Mouse (Mus musculus) bone marrow macrophage, adult 2 months (primary cell): ENCODE data around the gene Sox4. TPM values are rescaled to one million over a fixed set of nuclear protein-coding genes. Genes with fewer than 3 reads are reported as not detected.

Experiments
- H3K27ac ChIP-seq: 2 replicates; pipeline ENCODE4 v1.5.1; 2012; ENCODE audit warnings: low read depth, low read length; ENCODE audit not compliant: insufficient read depth
- H3K4me1 ChIP-seq: 2 replicates; pipeline ENCODE4 v1.6.1; 2012; ENCODE audit warnings: low read length; ENCODE audit not compliant: control insufficient read depth, insufficient read depth
- H3K4me3 ChIP-seq: 2 replicates; pipeline ENCODE4 v1.5.1; 2012; ENCODE audit warnings: mild to moderate bottlenecking, low read length, moderate library complexity; ENCODE audit not compliant: insufficient read depth
- CTCF ChIP-seq: IDR thresholded peaks from 2 replicates; pipeline ENCODE4 v1.5.1; 2012; ENCODE audit warnings: low read depth, mild to moderate bottlenecking, low read length, moderate library complexity
- POLR2A ChIP-seq: IDR thresholded peaks from 2 replicates; pipeline ENCODE4 v1.6.1; 2012; ENCODE audit warnings: mild to moderate bottlenecking, low read depth, low read length, borderline replicate concordance
- polyA plus RNA-seq: library from polyadenylated mRNA; stranded (reverse); fragments of >200 nt; gene quantifications from 2 replicates; pipeline ENCODE4 v1.2.4, GENCODE M21; 2012; ENCODE audit not compliant: missing spikeins, insufficient read depth, insufficient read length

The Sox4 gene
- 0.88 and 1.0 TPM in 2 replicates for polyA plus RNA-seq

- peak within 1 kb of the TSS; percentile 58 for H3K27ac ChIP-seq
- no peak for TF ChIP-seq CTCF
- peak; percentile 22; the same call in 1 of the 2 replicates for TF ChIP-seq POLR2A
- peak within 1 kb of the TSS; percentile 72 for H3K4me3 ChIP-seq
- peaks cover 2% of the 10 kb centered on the region for H3K4me1 ChIP-seq
Observed at GRCm38 (mm10) chr13:28953581-28953991, at the start of gene Sox4. Sox4 (minus strand) TSS chr13:28953713.

GRCm38 (mm10) chr13:28991899-28992664 lies 38.6 kb upstream of the Sox4 start:
- no peak for TF ChIP-seq CTCF
- no peak for TF ChIP-seq POLR2A
- no peaks in the 10 kb centered on the region for H3K4me1 ChIP-seq
- H3K4me3 ChIP-seq, result no peak overlapping the region
- H3K27ac ChIP-seq, result no peak overlapping the region

GRCm38 (mm10) chr13:28988751-28989703 lies 35.5 kb upstream of the Sox4 start:
- no peak for TF ChIP-seq CTCF
- TF ChIP-seq POLR2A, result no peak
- H3K27ac ChIP-seq, result no peak overlapping the region
- no peaks in the 10 kb centered on the region for H3K4me1 ChIP-seq
- H3K4me3 ChIP-seq, result no peak overlapping the region

- Histone ChIP-seq H3K4me3 (no peak overlapping the region), H3K27ac (no peak overlapping the region), H3K4me1 (no peaks in the 10 kb centered on the region)
- TF ChIP-seq CTCF (no peak), POLR2A (no peak)
Observed at GRCm38 (mm10) chr13:28980681-28981080, 27.2 kb upstream of the Sox4 start.

GRCm38 (mm10) chr13:28975011-28975410 lies 21.5 kb upstream of the Sox4 start:
- no peak overlapping the region for H3K27ac ChIP-seq
- TF ChIP-seq POLR2A (no peak), CTCF (no peak)
- H3K4me1 ChIP-seq, result no peaks in the 10 kb centered on the region
- no peak overlapping the region for H3K4me3 ChIP-seq

DNA sequence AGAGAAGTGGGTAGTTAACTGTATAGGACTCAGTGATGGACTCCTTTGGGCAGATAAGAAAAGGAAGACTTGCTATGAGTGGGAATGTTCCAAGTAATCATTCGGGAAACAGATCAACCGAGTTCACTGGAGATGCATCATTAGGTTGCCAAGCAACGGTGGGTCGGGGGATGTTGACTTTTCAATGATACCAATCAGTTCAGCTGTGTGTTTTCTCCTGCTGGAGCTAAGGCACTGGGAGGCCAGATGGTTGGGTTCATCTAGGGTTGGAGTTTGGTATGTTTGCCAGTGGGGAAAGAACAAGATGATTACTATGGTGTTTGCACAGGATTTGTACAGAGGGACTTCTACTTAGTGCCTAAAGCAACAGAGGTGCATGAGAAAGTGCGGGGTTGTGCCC lies 21.1 kb upstream of the Sox4 start:
- no peak for TF ChIP-seq CTCF
- Histone ChIP-seq H3K4me1 (no peaks in the 10 kb centered on the region), H3K27ac (no peak overlapping the region), H3K4me3 (no peak overlapping the region)

DNA sequence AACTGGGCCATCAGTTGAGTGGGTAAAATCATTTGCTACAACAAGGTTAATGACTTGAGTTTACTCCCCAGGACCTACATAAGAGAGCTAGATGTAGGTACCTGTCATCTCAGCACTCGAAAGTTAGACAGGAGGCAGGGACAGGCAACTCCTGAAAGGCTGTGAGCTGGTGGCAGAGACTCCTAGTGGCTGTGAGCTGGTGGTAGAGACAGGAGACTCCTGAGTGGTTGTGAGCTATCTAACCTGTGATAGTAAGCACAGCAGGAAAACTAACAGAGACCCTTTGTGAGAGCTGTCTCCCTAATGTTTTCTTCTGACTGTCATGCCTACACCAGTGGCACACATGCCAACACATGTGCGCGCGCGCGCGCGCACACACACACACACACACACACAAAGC lies 7.4 kb upstream of the Sox4 start:
- Histone ChIP-seq H3K27ac (no peak overlapping the region), H3K4me1 (no peaks in the 10 kb centered on the region)
- TF ChIP-seq POLR2A (no peak), CTCF (no peak)

DNA sequence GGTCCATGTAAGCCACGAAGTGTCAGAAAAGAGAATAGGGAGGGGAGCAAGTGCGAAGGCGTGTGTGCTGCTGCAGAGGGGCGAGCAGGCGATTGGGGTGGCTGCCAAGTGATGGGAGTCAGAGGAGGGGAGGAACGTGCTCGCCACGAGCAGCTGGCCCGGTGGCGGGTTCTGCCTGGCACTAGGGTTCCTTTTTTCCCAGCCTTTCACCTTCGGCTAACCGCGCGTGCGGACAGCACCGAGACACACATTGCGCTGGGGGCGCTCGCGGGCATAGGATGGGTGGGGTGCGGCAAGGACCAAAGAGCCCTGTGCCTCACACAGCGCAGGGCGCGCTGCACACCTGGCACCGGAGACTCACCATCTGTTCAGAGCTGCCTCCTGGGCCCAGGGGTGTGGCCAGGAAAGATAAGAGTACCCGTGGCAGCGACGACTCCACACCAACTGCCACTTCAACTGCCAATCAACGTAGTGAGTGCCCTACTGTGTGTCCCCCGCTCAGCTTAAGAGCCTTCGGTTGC lies 6.0 kb upstream of the Sox4 start:
- H3K27ac ChIP-seq, result no peak overlapping the region
- no peaks in the 10 kb centered on the region for H3K4me1 ChIP-seq
- TF ChIP-seq POLR2A (no peak), CTCF (no peak)
- peak overlapping the region; percentile 67 for H3K4me3 ChIP-seq

More for the DNA sequence above, 7.4 kb upstream of the Sox4 start:
- no peak overlapping the region for H3K4me3 ChIP-seq

- peak overlapping the region; percentile 67 for H3K4me3 ChIP-seq
- no peak overlapping the region for H3K27ac ChIP-seq
- no peaks in the 10 kb centered on the region for H3K4me1 ChIP-seq
- TF ChIP-seq POLR2A (no peak), CTCF (no peak)
Observed at GRCm38 (mm10) chr13:28959068-28959440, 5.5 kb upstream of the Sox4 start.
